Mouse (Mus musculus) frontal cortex, adult (tissue): ENCODE results near the gene Dusp9.
A peak's percentile ranks its signal among the peaks of the same experiment; 100 is the strongest.

Experiments used
- ATAC-seq: cut with Nextera tagmentation; 2 replicates; pipeline ENCODE4 v1.9.2; 2017; ENCODE audit warnings: mild to moderate bottlenecking, moderate library complexity, mixed read lengths; ENCODE audit not compliant: low TSS enrichment

The Dusp9 gene

GRCm38 (mm10) chrX:73639255-73639675 lies at the start of gene Dusp9:
Gene Dusp9, plus strand, starts transcription at chrX:73639419.
- peak; percentile 28; the same call in 1 of the 2 replicates for ATAC-seq

- ATAC-seq, result peak; percentile 67; the same call in 1 of the 2 replicates
Measured at GRCm38 (mm10) chrX:73593212-73593611, 46.0 kb upstream of the Dusp9 start.

GRCm38 (mm10) chrX:73594451-73595121 lies 44.6 kb upstream of the Dusp9 start:
- ATAC-seq, result no peak

GRCm38 (mm10) chrX:73595297-73595938 lies 43.8 kb upstream of the Dusp9 start:
- no peak for ATAC-seq

DNA sequence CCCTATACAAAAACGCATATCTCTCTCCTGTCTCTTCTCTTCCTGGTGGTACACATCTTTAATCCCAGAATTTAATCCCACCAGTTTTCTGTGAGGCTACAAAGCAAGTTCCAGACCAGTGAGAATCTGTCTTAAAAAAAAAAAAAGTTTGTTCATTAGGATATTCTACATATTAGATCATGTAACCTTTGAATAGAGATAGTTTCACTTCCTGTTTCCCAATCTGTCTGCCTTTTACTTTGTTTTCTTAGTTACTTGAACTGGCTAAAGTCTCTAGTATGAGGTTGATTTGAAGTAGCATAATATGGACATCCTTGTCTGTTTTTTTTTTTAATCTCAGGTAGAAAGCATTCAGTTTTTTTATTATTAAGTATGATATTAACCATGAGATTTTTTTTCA lies 37.8 kb upstream of the Dusp9 start:
- no peak for ATAC-seq

GRCm38 (mm10) chrX:73613665-73614064 lies 25.6 kb upstream of the Dusp9 start:
- no peak for ATAC-seq

DNA sequence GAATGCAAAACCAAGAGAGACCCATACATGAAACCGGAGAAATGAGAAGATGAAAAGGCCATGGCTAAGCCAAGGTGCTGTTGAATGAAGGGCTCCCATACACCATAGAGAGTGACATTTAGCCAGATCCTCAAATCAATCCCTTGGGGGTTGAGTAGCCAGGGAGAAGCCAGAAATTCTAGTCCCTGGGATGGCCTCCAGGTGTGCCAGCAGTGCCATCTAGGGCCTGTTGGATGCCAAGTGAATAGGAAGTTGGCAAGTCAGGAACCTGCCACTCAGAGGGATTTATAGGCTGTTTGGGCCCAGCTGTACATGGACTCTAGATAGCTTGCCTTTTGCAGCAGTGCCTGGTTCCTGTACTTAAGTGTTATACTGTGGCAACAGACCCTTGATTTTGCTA lies 23.3 kb upstream of the Dusp9 start:
- ATAC-seq, result no peak

- no peak for ATAC-seq
Measured at GRCm38 (mm10) chrX:73619401-73619800, 19.8 kb upstream of the Dusp9 start.

DNA sequence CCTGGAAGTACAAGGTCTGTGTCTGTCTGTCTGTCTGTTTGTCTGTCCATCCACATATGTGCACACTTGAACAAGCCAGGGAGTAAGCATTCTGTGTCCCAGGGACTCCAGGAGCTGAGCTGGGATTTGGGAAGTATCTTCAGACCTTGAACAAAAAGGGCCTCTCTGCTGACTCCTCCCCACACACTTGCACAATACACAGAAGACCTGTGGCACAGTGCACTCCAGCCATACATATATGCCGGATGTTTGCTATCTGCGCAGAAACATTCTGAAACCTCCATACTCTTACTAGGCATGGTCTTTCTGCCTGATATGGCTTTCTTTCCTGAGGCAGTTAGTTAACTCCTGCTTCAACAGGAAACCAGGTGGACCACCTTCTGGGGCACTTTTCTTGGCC lies 19.3 kb upstream of the Dusp9 start:
- ATAC-seq, result no peak

- ATAC-seq, result no peak
Measured at GRCm38 (mm10) chrX:73626981-73627380, 12.2 kb upstream of the Dusp9 start.

DNA sequence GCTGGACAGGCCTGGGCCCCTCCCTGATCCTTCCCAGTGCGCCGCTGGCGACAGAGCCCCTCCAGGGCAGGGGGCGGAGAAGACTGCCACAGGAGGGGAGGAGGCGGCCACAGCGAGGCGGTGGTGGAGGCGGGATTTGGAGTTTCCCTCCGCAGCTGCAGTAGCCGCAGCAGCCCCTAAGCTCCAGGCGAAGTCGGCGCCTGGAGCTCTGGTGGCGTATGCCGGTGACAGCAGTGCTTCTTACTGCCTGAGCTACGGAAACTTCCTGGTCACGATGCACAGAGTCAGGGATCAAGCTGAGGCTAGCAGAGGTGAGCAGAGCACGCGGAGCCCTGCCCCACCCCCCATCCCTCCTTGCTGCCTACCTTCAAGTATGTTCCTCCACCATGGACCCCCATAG lies 3.8 kb upstream of the Dusp9 start:
- 0 out of 2 replicates have a peak, but pooled peaks have one; percentile 29 for ATAC-seq

GRCm38 (mm10) chrX:73637415-73637814 lies 1.8 kb upstream of the Dusp9 start:
- ATAC-seq, result 0 out of 2 replicates have a peak, but pooled peaks have one; percentile 8

GRCm38 (mm10) chrX:73639901-73640469 lies 766 bp downstream of the Dusp9 start:
- ATAC-seq, result peak; percentile 73

GRCm38 (mm10) chrX:73645121-73645520 lies 5.9 kb downstream of the Dusp9 start:
- no peak for ATAC-seq

GRCm38 (mm10) chrX:73650869-73651268 lies 11.7 kb downstream of the Dusp9 start:
- no peak for ATAC-seq

DNA sequence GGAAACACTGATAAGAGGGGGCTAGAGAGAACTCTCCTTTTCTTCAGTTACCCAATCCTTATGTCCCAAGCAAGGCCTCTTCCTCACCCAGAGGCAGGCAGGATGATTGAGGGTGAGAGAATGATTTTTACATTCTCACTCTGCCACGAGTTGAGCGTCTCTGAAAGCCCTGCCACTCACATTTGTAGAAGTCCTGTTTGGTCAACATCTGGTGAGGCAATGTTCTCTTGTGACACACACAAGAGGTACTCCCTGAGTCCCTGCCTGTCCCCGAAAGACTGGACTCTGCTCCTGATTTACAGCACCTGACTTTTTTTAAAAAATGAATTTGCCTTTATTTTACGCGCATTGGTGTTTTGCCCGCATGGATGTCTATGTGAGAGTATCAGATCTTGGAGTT lies 14.2 kb downstream of the Dusp9 start:
- no peak for ATAC-seq

GRCm38 (mm10) chrX:73654177-73654576 lies 15.0 kb downstream of the Dusp9 start:
- peak; percentile 56 for ATAC-seq

DNA sequence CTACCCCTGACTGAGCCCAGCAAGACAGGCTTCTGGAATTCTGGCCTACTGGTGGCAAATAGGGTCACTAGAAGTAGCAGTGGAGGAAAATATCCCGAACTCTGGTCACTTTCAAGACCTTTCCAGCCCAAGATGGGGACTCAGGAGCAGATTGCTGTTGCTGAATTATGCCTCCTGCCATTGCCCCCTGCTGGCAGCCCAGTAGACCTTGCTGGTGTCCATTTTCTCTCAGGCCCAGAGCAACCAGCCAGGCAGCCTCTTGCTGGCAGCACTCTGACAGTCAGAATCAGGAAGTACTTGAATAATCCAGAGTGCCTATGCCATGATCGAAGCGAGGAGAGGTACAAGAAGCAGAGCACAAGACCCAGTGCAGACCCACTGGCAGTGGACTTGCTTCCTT lies 16.3 kb downstream of the Dusp9 start:
- no peak for ATAC-seq

- ATAC-seq, result no peak
Measured at GRCm38 (mm10) chrX:73658391-73658790, 19.2 kb downstream of the Dusp9 start.

GRCm38 (mm10) chrX:73658936-73659574 lies 19.8 kb downstream of the Dusp9 start:
- ATAC-seq, result peak; percentile 50

DNA sequence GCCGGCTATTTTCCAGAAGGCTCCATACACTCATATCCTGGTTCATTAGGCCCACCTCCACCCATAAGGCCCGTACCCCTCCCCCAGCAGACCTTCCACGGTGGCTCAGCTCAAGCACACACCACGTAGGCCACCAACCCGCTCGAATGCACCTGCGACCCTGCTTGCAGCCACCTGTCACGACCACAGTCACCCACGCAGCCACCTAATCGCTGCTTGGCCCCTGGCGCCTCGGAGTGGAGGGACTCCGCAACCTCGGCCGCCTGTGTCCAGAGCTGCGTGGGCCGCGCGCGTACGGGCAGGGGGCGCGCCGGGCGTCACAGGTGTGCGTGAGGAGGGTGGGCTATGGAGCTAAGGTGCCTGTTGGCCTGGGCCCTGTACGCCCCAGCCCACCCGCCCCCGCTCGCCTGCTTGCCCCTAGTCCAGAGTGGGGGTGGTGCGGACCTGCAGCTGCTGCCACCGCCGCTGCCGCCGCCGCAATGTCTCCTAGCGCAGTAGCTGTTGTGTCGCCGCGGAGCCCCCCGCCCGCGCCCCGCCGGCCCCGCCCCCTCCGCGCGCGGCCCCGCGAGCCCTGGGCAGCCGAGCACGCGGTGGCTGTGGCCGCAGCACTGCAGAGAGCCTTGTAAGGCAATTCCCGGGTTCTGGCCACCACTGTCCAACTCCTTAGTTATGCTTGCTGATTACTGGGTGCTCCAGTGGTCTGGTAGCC lies 20.5 kb downstream of the Dusp9 start, which contains the start of gene Pnck:
TSS of gene Pnck (minus strand) at position 543 of the 709 bp plus-strand sequence.
- no peak for ATAC-seq

GRCm38 (mm10) chrX:73660284-73660665 lies 21.1 kb downstream of the Dusp9 start:
- ATAC-seq, result no peak; the same call in 1 of the 2 replicates
